Mouse (Mus musculus) brown adipose tissue, adult 24 weeks (tissue): Measurements from ENCODE around the gene Theg. TPM values are rescaled to one million over a fixed set of nuclear protein-coding genes. Genes with fewer than 3 reads are reported as not detected.

Source experiments
- H3K27ac ChIP-seq: fragments of 200-500 bp; replicated peaks from 2 replicates; pipeline ENCODE4 v1.5.1; 2012; ENCODE audit warnings: low read depth, mild to moderate bottlenecking, low read length
- H3K4me1 ChIP-seq: fragments of 200-500 bp; 2 replicates; pipeline ENCODE4 v1.6.1; 2012; ENCODE audit warnings: low read length, mixed read lengths; ENCODE audit not compliant: control insufficient read depth, insufficient read depth, insufficient read length
- H3K4me3 ChIP-seq: fragments of 200-500 bp; 2 replicates; pipeline ENCODE4 v1.5.1; 2012; ENCODE audit warnings: low read depth, mild to moderate bottlenecking, low read length, moderate library complexity; ENCODE audit not compliant: insufficient read depth
- polyA plus RNA-seq: library from polyadenylated mRNA; stranded (reverse); fragments of >200 nt; gene quantifications from 2 replicates; pipeline ENCODE4 v1.2.4, GENCODE M21; 2012; ENCODE audit not compliant: missing spikeins, insufficient read depth, insufficient read length

The Theg gene
- polyA plus RNA-seq, 1 experiment: not detected

DNA sequence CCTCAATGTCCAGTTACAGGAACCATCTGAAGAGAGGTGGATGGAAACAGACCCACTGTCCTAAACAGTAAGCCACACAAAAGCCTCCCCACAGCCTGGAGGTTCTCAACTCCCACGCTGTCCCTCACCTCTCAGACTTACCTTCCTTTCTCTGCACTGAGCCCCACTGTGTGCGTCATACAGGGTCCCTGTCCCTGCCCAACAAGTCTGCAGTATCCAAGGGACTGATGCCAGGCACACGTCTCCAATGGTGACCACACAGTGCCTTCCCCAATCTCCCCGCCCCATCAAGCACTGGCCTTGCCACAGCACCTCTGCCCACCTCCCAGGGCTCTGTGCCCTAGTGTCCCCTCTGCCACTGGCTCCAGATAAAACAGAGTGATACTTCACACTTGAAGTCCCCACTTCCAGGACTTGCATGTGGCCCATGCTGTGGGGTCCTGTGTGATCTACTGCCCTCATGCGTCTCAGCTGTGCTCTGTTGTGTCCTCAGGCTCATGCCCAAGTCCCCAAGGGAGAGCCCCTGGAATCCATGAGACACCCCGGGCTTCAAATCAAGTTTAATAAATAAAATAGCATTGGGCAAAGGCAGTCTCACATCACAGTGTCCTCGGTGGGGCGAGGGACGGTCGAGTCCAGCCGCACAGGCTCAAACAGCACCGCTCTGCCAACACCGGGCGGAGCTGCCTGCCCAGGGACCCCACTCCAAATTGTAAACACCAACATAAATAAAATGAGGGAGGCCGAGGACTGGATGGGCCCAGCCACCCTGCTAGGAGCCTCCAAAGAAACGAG is 47.2 kb downstream of the Theg start:
- H3K4me1 ChIP-seq: no peaks in the 10 kb centered on the region
- H3K27ac ChIP-seq: no peak overlapping the region
- no peak overlapping the region for H3K4me3 ChIP-seq

DNA sequence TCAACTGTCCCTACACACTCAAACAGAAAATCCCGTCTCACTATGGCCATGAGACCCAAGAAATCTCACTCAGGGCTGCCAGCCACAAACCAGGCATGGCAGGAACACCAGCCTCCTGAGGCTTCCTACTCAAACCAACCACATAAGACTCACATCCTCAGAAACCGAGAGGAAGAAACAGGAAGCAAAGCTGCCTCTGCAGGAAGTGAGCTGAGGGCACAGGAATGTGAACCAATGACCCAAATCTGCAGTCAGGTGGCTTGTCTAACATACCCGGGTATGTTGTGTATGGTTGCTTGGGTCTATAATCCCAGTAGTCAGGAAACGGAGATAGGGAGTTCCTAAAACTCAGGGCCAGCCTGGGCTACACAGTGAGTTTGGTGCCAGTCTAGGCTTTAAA is 48.3 kb downstream of the Theg start:
- H3K4me1 ChIP-seq: no peaks in the 10 kb centered on the region
- no peak overlapping the region for H3K4me3 ChIP-seq
- no peak overlapping the region for H3K27ac ChIP-seq

DNA sequence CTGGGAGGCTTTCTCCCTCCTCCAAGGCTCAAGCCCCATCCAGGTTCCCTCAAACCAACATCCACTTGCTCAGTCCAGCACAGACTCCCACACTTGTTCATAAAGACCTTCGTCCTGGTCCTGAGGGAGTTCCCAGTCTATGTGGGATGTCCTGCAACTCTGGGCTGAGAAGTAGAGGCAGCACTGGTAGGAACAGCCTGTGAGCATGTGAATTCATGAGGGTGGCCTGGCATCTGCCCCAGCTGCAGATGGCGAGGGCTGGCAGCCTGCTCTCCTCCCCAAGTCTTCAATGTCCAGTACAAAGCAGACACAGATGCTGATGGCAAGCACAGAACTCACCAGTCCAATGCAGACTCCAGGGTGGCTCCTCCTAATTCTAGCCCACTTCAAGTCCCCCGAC is 48.8 kb downstream of the Theg start:
- no peak overlapping the region for H3K4me3 ChIP-seq
- H3K4me1 ChIP-seq: no peaks in the 10 kb centered on the region
- H3K27ac ChIP-seq: no peak overlapping the region

DNA sequence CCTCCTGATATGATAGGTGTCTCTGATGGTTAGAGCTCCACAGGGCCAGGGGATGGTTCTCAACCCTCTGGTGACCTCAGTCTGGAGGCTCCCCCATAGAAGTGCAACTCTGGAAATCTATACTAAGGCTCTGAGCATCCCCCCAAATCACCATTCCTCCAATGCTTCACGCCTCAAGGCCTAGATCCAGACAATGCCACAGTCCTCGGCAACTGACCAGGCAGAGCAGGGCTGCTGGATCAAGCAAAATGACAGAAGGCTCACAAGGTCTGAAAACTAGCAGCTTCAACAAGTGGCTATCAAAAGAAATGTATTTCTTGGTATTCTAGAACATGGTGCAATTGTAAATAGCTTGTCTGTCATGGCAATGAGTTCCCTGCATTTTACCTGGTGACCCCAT is 49.4 kb downstream of the Theg start:
- no peaks in the 10 kb centered on the region for H3K4me1 ChIP-seq
- H3K4me3 ChIP-seq: no peak overlapping the region
- no peak overlapping the region for H3K27ac ChIP-seq

- no peaks in the 10 kb centered on the region for H3K4me1 ChIP-seq
- no peak overlapping the region for H3K27ac ChIP-seq
- no peak overlapping the region for H3K4me3 ChIP-seq
These were observed 49.9 kb downstream of the Theg start for GRCm38 (mm10) chr10:79537271-79537670.

DNA sequence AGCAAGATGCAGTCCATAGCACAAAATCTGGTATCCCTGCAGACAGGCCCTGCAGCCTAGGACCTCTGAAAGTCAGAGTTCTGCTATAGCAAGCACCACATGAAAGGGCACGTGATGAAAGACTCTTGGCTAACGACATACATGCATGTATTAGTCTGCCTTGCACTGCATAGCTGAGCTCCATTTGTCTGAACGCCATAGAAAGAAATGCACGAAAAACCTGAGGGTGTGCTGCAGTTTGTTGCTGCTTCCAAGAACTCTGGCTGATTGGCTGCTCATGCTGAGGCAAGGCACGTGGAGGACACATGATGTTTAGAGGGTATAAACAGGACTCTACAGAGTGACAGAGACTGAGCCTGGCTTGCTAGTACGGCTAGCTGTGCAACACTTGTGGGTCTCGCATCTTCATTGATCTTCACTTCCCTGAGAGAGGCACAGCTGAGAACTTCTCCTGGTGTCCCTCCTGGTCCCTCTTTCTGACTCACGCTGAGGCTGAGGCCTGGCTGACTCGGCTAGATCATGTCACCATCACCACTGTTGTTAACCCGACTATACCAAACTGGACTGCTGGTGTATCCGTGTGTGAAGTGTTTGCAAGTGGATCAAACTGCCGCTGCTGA is 50.6 kb downstream of the Theg start:
- Histone ChIP-seq H3K4me3 (no peak overlapping the region), H3K27ac (no peak overlapping the region), H3K4me1 (no peaks in the 10 kb centered on the region)

DNA sequence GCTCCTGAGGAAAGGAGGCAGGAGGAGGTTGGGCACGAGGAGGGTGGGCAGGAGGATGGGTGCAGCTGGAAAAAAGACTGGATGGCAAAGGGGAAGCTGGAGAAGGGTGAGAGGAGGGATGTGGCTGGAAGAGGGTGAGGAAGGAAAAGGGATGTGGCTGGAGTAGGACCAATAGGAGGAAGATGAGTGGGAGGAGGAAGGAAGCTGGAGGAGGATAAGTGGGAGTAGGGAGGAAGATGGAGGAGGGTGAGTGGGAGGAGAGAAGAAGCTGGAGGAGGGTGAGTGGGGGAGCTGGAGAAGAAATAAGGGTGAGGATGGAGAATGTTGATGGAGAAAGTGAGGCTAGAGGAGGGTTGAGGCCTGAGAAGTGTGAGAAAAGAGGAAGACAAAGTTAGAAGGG is 51.7 kb downstream of the Theg start:
- Histone ChIP-seq H3K4me1 (no peaks in the 10 kb centered on the region), H3K27ac (no peak overlapping the region), H3K4me3 (no peak overlapping the region)

- Histone ChIP-seq H3K4me1 (no peaks in the 10 kb centered on the region), H3K4me3 (no peak overlapping the region), H3K27ac (no peak overlapping the region)
These were observed 52.7 kb downstream of the Theg start for GRCm38 (mm10) chr10:79534426-79534825.

- Histone ChIP-seq H3K27ac (no peak within 1 kb of the TSS), H3K4me1 (no peaks in the 10 kb centered on the region), H3K4me3 (peak within 1 kb of the TSS; percentile 70)
These were observed 53.8 kb downstream of the Theg start, which contains the start of gene Plpp2 for GRCm38 (mm10) chr10:79533126-79533911. Plpp2 (minus strand) TSS chr10:79533796.

- Histone ChIP-seq H3K4me3 (peak overlapping the region; percentile 70), H3K27ac (no peak overlapping the region), H3K4me1 (no peaks in the 10 kb centered on the region)
These were observed 54.5 kb downstream of the Theg start for GRCm38 (mm10) chr10:79532678-79533077.

GRCm38 (mm10) chr10:79531593-79531992 is 55.5 kb downstream of the Theg start:
- Histone ChIP-seq H3K4me1 (no peaks in the 10 kb centered on the region), H3K27ac (no peak overlapping the region), H3K4me3 (no peak overlapping the region)

- Histone ChIP-seq H3K27ac (no peak overlapping the region), H3K4me1 (no peaks in the 10 kb centered on the region), H3K4me3 (no peak overlapping the region)
These were observed 56.4 kb downstream of the Theg start for GRCm38 (mm10) chr10:79530721-79531120.

- H3K27ac ChIP-seq: no peak overlapping the region
- H3K4me3 ChIP-seq: no peak overlapping the region
- no peaks in the 10 kb centered on the region for H3K4me1 ChIP-seq
These were observed 56.9 kb downstream of the Theg start for GRCm38 (mm10) chr10:79530241-79530640.

DNA sequence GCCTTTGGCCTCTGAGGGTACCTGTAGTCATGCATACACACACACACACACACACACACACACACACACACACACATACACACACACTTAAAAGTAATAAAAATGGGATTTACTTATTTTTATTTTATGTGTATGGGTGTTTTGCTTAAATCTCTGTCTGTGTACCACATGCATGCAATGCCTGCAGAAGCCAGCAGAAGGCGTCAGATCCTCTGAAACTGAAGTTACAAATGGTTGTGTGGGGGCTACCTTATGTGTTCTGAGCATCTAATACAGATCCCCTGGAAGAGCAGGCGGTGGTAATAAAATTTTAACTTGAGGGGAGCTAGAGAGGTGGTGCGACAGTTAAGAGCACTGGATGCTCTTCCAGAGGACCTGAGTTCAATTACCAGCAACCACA is 59.0 kb downstream of the Theg start:
- Histone ChIP-seq H3K4me3 (no peak overlapping the region), H3K27ac (no peak overlapping the region), H3K4me1 (no peaks in the 10 kb centered on the region)

DNA sequence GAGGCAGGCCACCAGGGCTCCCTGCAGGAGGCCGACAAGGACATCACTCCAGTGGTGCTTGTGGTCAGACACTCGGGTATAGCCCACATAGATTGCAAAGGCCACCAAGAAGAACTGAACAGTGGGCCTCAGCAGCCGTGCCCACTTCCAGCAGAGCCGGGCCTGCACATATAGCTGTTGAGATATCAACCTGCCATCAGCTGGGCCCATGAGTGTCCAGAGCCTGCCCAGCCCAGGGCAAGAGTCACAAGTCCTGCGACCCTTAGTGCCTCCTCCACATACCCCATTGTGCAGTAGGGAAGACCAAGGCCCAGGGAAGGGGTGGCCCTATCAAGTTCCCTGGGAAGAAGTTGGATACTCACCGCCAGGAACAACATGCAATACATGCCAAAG is 59.7 kb downstream of the Theg start:
- no peak overlapping the region for H3K27ac ChIP-seq
- no peak overlapping the region for H3K4me3 ChIP-seq

More for the DNA sequence above, 59.7 kb downstream of the Theg start:
- H3K4me1 ChIP-seq: no peaks in the 10 kb centered on the region
